25 mouse cellular contexts compared by ENCODE assay signal in the genomic region with DNA sequence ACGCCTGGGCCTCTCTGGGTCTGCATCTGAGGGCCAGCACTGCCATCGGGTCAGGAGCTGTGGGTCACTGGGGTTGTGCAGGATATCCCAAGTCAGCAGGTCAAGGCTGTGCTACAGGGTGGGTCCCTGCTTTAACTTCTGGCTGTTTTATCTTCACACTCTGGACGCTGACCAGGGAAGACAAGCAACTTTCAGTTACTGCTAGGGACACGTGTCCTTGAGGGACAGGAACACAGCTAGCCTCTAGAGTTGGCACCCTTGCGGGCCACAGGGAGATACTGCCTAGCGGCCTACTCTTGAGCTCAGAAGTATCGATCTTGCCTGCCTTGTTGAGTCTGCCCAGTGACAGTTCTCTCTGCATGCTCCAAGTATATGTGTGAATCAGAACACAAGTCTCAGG. TPM values are rescaled to one million over a fixed set of nuclear protein-coding genes. Genes with fewer than 3 reads are reported as not detected.
A peak's percentile ranks its signal among the peaks of the same experiment; 100 is the strongest.
DNase-seq lines count a peak whose midpoint lies in the region; ATAC-seq and TF ChIP-seq lines count a peak whose summit lies in the region.
"Had no signal": no experiment of that assay in that cellular context is flagged by ENCODE, and none has a peak within 500 bp of the region (broad histone marks: within the 10 kb centered on the region; RNA-seq: fewer than 3 reads in every experiment).

No protein-coding gene starts in this region.

- peaks cover 58% of the 10 kb centered on the region for H3K36me3 ChIP-seq in spleen, adult 2 months (ENCODE audit: control insufficient read depth, insufficient read depth, low read length)
- peaks cover 44% of the 10 kb centered on the region for H3K36me3 ChIP-seq in limb, embryonic 12.5 days
- no peaks in the 10 kb centered on the region for H3K36me3 ChIP-seq in forebrain, embryonic 11.5 days (ENCODE audit: control insufficient read depth, insufficient read depth, low read length)

- no peak for TF ChIP-seq POLR2A in spleen, adult 2 months (IDR thresholded peaks at IDR 0.05; ENCODE audit: low read depth, low read length)

- peak; percentile 7 for DNase-seq in cerebellum, adult 9-11 months
- DNase-seq in cerebellum, adult 11-12 months: no peak
- DNase-seq in spleen, adult 2 months (ENCODE audit: low read depth in 1 of 2, low spot score in 2 of 2): no peak
- DNase-seq in spleen, postnatal 4 days (ENCODE audit: low spot score in 2 of 2): no peak
- no peak for DNase-seq in forebrain, embryonic 11.5 days (ENCODE audit: low spot score)
- no peak for DNase-seq in lung, postnatal 10 days
- DNase-seq: B cell, adult 2 months; cerebellum, adult 11 months; cerebellum, postnatal 10 days; gastrocnemius, postnatal 14 days; kidney, adult 9 months; kidney, postnatal 10 days; lung, postnatal 4 days; right cerebral cortex, postnatal 25 days had no signal

- ATAC-seq in limb, embryonic 12.5 days (ENCODE audit: insufficient number of reproducible peaks, insufficient read depth, low FRiP score, low TSS enrichment, low read depth): no peak
- no peak for ATAC-seq in forebrain, embryonic 11.5 days (replicated peaks; ENCODE audit: low FRiP score)
- ATAC-seq: forebrain, embryonic 14.5 days; intestine, postnatal 0 days; midbrain, embryonic 13.5 days had no signal

- H3K9me3 ChIP-seq in limb, embryonic 12.5 days: no peaks in the 10 kb centered on the region
- no peaks in the 10 kb centered on the region for H3K9me3 ChIP-seq in forebrain, embryonic 11.5 days (ENCODE audit: control insufficient read depth, low read length)
- H3K9me3 ChIP-seq: limb, embryonic 13.5 days; megakaryocyte, embryonic 14.5 days; midbrain, embryonic 13.5 days; neural tube, embryonic 15.5 days had no signal

- peaks cover 24% of the 10 kb centered on the region; the same call in 1 of the 2 replicates for H3K4me1 ChIP-seq in spleen, adult 2 months (ENCODE audit: control insufficient read depth, insufficient read depth, insufficient read length)
- H3K4me1 ChIP-seq in limb, embryonic 12.5 days (replicated peaks): peaks cover 19% of the 10 kb centered on the region
- peaks cover 1% of the 10 kb centered on the region; the same call in 1 of the 2 replicates for H3K4me1 ChIP-seq in forebrain, embryonic 11.5 days (replicated peaks; ENCODE audit: control insufficient read depth, insufficient read depth, low read length)

- TF ChIP-seq CTCF in spleen, adult 2 months (IDR thresholded peaks at IDR 0.05; ENCODE audit: extremely low read depth, insufficient read depth, insufficient read length, insufficient replicate concordance): no peak

- no peak overlapping the region for H3K4me2 ChIP-seq in limb, embryonic 12.5 days
- H3K4me2 ChIP-seq in forebrain, embryonic 11.5 days (ENCODE audit: low read depth, low read length, severe bottlenecking): no peak overlapping the region
- H3K4me2 ChIP-seq: heart, embryonic 11.5 days; hindbrain, embryonic 14.5 days; limb, embryonic 13.5 days; liver, embryonic 11.5 days; midbrain, embryonic 13.5 days; neural tube, embryonic 15.5 days had no signal

- WGBS in spleen, adult 2 months: 88% methylated on average over 7 of the region's 7 CpGs
- 81% methylated on average over 7 of the region's 7 CpGs for WGBS in limb, embryonic 12.5 days
- 80% methylated on average over 7 of the region's 7 CpGs for WGBS in forebrain, embryonic 11.5 days

- H3K9ac ChIP-seq in limb, embryonic 12.5 days (replicated peaks): 0 out of 2 replicates have a peak overlapping the region, but pooled peaks have one; percentile 1
- H3K9ac ChIP-seq in forebrain, embryonic 11.5 days (ENCODE audit: low read length): no peak overlapping the region
- H3K9ac ChIP-seq: hindbrain, embryonic 14.5 days; limb, embryonic 13.5 days; midbrain, embryonic 13.5 days; neural tube, embryonic 15.5 days had no signal

- H3K27ac ChIP-seq in spleen, adult 2 months (ENCODE audit: insufficient read depth, low read length): peak overlapping the region; percentile 25
- 0 out of 2 replicates have a peak overlapping the region, but pooled peaks have one; percentile 12 for H3K27ac ChIP-seq in limb, embryonic 12.5 days
- no peak overlapping the region for H3K27ac ChIP-seq in forebrain, embryonic 11.5 days (ENCODE audit: low read depth, low read length)
- H3K27ac ChIP-seq: hindbrain, embryonic 14.5 days; limb, embryonic 13.5 days; midbrain, embryonic 13.5 days; neural tube, embryonic 15.5 days; stomach, postnatal 0 days had no signal

- no peaks in the 10 kb centered on the region for H3K27me3 ChIP-seq in spleen, adult 2 months (ENCODE audit: control insufficient read depth, insufficient read depth, low read length)
- no peaks in the 10 kb centered on the region for H3K27me3 ChIP-seq in limb, embryonic 12.5 days
- H3K27me3 ChIP-seq in forebrain, embryonic 11.5 days (ENCODE audit: control insufficient read depth, insufficient read depth, low read length): no peaks in the 10 kb centered on the region
- H3K27me3 ChIP-seq: limb, embryonic 13.5 days; midbrain, embryonic 13.5 days; neural tube, embryonic 15.5 days had no signal

- H3K4me3 ChIP-seq in spleen, adult 2 months (ENCODE audit: extremely low read depth, insufficient read depth, insufficient read length): no peak overlapping the region
- no peak overlapping the region for H3K4me3 ChIP-seq in limb, embryonic 12.5 days (replicated peaks)
- H3K4me3 ChIP-seq in forebrain, embryonic 11.5 days (ENCODE audit: low read depth, low read length): no peak overlapping the region
- H3K4me3 ChIP-seq: limb, embryonic 13.5 days; megakaryocyte, embryonic 14.5 days; midbrain, embryonic 13.5 days; neural tube, embryonic 15.5 days had no signal

RNA-seq across cellular contexts. Expression of a gene that starts 24.6 kb away (rescaled TPM):
- 22.1 and 25.3 TPM in 2 replicates for polyA plus RNA-seq in spleen, adult 2 months (2012; rRNA removed)
- 4.5 and 4.8 TPM in 2 replicates for polyA plus RNA-seq in limb, embryonic 12.5 days (2016; fragmentation: Nextera tagmentation; extraction: Ambion mirVana)
- 5.2 and 7.5 TPM in 2 replicates for polyA plus RNA-seq in forebrain, embryonic 11.5 days (2014; fragmentation: Nextera tagmentation; extraction: Ambion mirVana)

RNA-seq across cellular contexts. Expression of a gene that starts 33.0 kb away (rescaled TPM):
- polyA plus RNA-seq in spleen, adult 2 months (2012; rRNA removed): 174 and 200 TPM in 2 replicates
- 7.8 and 9.5 TPM in 2 replicates for polyA plus RNA-seq in limb, embryonic 12.5 days (2016; fragmentation: Nextera tagmentation; extraction: Ambion mirVana)
- polyA plus RNA-seq in forebrain, embryonic 11.5 days (2014; fragmentation: Nextera tagmentation; extraction: Ambion mirVana): 8.6 and 11.1 TPM in 2 replicates

RNA-seq across cellular contexts. Expression of a gene that starts 44.5 kb away (rescaled TPM):
- polyA plus RNA-seq in spleen, adult 2 months (2012; rRNA removed): 18.8 and 24.5 TPM in 2 replicates
- 10.1 and 11.4 TPM in 2 replicates for polyA plus RNA-seq in limb, embryonic 12.5 days (2016; fragmentation: Nextera tagmentation; extraction: Ambion mirVana)
- 9.1 and 9.8 TPM in 2 replicates for polyA plus RNA-seq in forebrain, embryonic 11.5 days (2014; fragmentation: Nextera tagmentation; extraction: Ambion mirVana)

Comparison
In these comparisons a context has a peak if more than half of its experiments do, and no peak if none do; other contexts are left out.
1. RNA of a gene that starts 33.0 kb away (polyA plus RNA-seq): 174 to 200 TPM in spleen, adult 2 months; 8.6 to 11.1 TPM in forebrain, embryonic 11.5 days and 7.8 to 9.5 TPM in limb, embryonic 12.5 days; every median in the first group is over 10 times any median in the second.